In the genomic region with DNA sequence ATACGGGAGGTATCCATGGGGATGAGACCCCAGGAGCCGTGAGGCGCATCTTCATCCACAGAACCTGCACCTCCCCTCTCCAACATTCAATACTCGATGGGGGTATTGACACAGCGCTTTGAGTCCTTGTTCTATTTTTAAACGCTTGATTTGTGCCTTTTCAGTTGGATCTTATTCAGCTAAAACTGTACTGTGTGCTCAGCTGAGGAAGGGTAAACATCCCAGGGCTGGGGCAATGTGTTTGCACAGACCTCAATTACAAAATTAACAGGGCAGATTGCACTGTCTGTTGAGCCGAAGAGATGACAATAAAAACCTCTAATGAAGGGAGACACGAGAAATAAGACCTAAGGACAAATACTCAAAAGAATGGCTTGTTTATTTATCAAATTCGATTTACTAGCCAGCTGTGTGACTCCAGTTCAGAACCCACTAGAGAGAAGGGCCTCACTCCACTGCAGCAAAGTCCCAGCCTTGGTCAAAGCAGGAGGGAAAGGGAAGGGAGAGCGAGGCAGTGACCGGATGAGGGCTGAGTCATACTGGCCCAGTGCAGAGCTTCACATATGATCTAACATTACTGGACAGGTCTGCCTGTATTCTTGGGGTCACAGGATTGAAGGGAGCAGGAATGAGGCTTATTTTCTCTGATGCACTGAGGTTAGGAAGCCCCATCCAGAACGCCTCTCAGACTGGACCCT, we compare ENCODE assay signal across 27 mouse cellular contexts. TPM values are rescaled to one million over a fixed set of nuclear protein-coding genes. Genes with fewer than 3 reads are reported as not detected.
DNase-seq lines count a peak whose midpoint lies in the region; ATAC-seq and TF ChIP-seq lines count a peak whose summit lies in the region.
"Had no signal": no experiment of that assay in that cellular context is flagged by ENCODE, and none has a peak within 500 bp of the region (broad histone marks: within the 10 kb centered on the region; RNA-seq: fewer than 3 reads in every experiment).

No protein-coding gene starts in this region.

- no peak for DNase-seq in embryonic facial prominence, embryonic 10.5 days (ENCODE audit: low spot score)
- DNase-seq in layer of hippocampus, adult 2 months (ENCODE audit: low spot score in 2 of 2) = no peak
- no peak for DNase-seq in layer of hippocampus, postnatal 36 days
- peak; percentile 3 for DNase-seq in lung, postnatal 25 days (ENCODE audit: low spot score)
- no peak for DNase-seq in lung, postnatal 36 days
- no peak for DNase-seq in heart, postnatal 14 days
- DNase-seq: adrenal gland, postnatal 10 days; cerebellum, adult 11-12 months; cerebellum, postnatal 36 days; kidney, adult 18-20 months; kidney, postnatal 25 days; layer of hippocampus, adult 9-11 months; right cerebral cortex, postnatal 25 days; thymus, postnatal 4 days had no signal

- no peak for TF ChIP-seq CTCF in layer of hippocampus, adult 2 months (conservative IDR thresholded peaks at IDR 0.05)

- WGBS in embryonic facial prominence, embryonic 15.5 days = 67% methylated on average over 12 of the region's 12 CpGs
- WGBS in embryonic facial prominence, embryonic 10.5 days = 76% methylated on average over 12 of the region's 12 CpGs
- 55% methylated on average over 12 of the region's 12 CpGs for WGBS in stomach, embryonic 14.5 days

- no peaks in the 10 kb centered on the region for H3K9me3 ChIP-seq in embryonic facial prominence, embryonic 15.5 days (replicated peaks)
- H3K9me3 ChIP-seq in embryonic facial prominence, embryonic 10.5 days = no peaks in the 10 kb centered on the region
- H3K9me3 ChIP-seq in stomach, embryonic 14.5 days (ENCODE audit: control insufficient read depth, low read depth, low read length) = no peaks in the 10 kb centered on the region
- H3K9me3 ChIP-seq: forebrain, embryonic 15.5 days; neural tube, embryonic 15.5 days had no signal

- H3K27ac ChIP-seq in embryonic facial prominence, embryonic 15.5 days (replicated peaks) = 0 out of 2 replicates have a peak overlapping the region, but pooled peaks have one; percentile 4
- no peak overlapping the region for H3K27ac ChIP-seq in embryonic facial prominence, embryonic 10.5 days (replicated peaks)
- peak overlapping the region; percentile 57; the same call in 1 of the 2 replicates for H3K27ac ChIP-seq in layer of hippocampus, adult 2 months
- no peak overlapping the region for H3K27ac ChIP-seq in stomach, embryonic 14.5 days (ENCODE audit: low read length)
- H3K27ac ChIP-seq: forebrain, embryonic 15.5 days; neural tube, embryonic 15.5 days had no signal

- intact Hi-C loops in heart, postnatal 14 days (cut with DNase I) = no loop called here

- no peaks in the 10 kb centered on the region for H3K27me3 ChIP-seq in embryonic facial prominence, embryonic 15.5 days
- H3K27me3 ChIP-seq in embryonic facial prominence, embryonic 10.5 days (replicated peaks; ENCODE audit: low read depth, poor library complexity, severe bottlenecking) = 0 out of 2 replicates have a peak, but pooled peaks cover 5% of the 10 kb centered on the region
- no peaks in the 10 kb centered on the region for H3K27me3 ChIP-seq in stomach, embryonic 14.5 days (ENCODE audit: control insufficient read depth, insufficient read depth, low read length)
- H3K27me3 ChIP-seq: forebrain, embryonic 15.5 days had no signal

- ATAC-seq in embryonic facial prominence, embryonic 15.5 days (ENCODE audit: insufficient number of reproducible peaks, low FRiP score, low TSS enrichment, low read depth) = no peak
- ATAC-seq in stomach, embryonic 14.5 days (ENCODE audit: insufficient number of reproducible peaks, insufficient read depth, low FRiP score, low read depth) = peak; percentile 66; the same call in 1 of the 2 replicates
- ATAC-seq: forebrain, embryonic 15.5 days had no signal

- H3K36me3 ChIP-seq in embryonic facial prominence, embryonic 15.5 days = peaks cover 7% of the 10 kb centered on the region
- peaks cover 17% of the 10 kb centered on the region for H3K36me3 ChIP-seq in embryonic facial prominence, embryonic 10.5 days (replicated peaks)
- H3K36me3 ChIP-seq in stomach, embryonic 14.5 days (ENCODE audit: control insufficient read depth, insufficient read depth, low read length) = peaks cover 1% of the 10 kb centered on the region; the same call in 1 of the 2 replicates

- H3K4me1 ChIP-seq in embryonic facial prominence, embryonic 15.5 days = no peaks in the 10 kb centered on the region
- 0 out of 2 replicates have a peak, but pooled peaks cover 4% of the 10 kb centered on the region for H3K4me1 ChIP-seq in embryonic facial prominence, embryonic 10.5 days
- H3K4me1 ChIP-seq in stomach, embryonic 14.5 days (ENCODE audit: control insufficient read depth, insufficient read depth, low read length) = no peaks in the 10 kb centered on the region
- H3K4me1 ChIP-seq: neural tube, embryonic 15.5 days had no signal

- H3K9ac ChIP-seq in embryonic facial prominence, embryonic 15.5 days = no peak overlapping the region
- no peak overlapping the region for H3K9ac ChIP-seq in stomach, embryonic 14.5 days (replicated peaks; ENCODE audit: low read depth, low read length)
- H3K9ac ChIP-seq: forebrain, embryonic 15.5 days; neural tube, embryonic 15.5 days had no signal

- H3K4me2 ChIP-seq in embryonic facial prominence, embryonic 15.5 days (replicated peaks) = no peak overlapping the region
- H3K4me2 ChIP-seq in stomach, embryonic 14.5 days (replicated peaks; ENCODE audit: low read depth, low read length) = no peak overlapping the region
- H3K4me2 ChIP-seq: forebrain, embryonic 15.5 days; heart, embryonic 11.5 days; neural tube, embryonic 15.5 days had no signal

- H3K4me3 ChIP-seq in embryonic facial prominence, embryonic 15.5 days (replicated peaks) = no peak overlapping the region
- H3K4me3 ChIP-seq in embryonic facial prominence, embryonic 10.5 days = no peak overlapping the region
- H3K4me3 ChIP-seq in layer of hippocampus, adult 2 months = no peak overlapping the region
- no peak overlapping the region for H3K4me3 ChIP-seq in stomach, embryonic 14.5 days (ENCODE audit: low read depth, low read length)
- H3K4me3 ChIP-seq: erythroblast, embryonic 14.5 days; forebrain, embryonic 15.5 days; neural tube, embryonic 15.5 days had no signal

RNA-seq across cellular contexts. Expression of gene Spaca7, which starts 37.1 kb away (rescaled TPM):
- not detected in 2 replicates for polyA plus RNA-seq in embryonic facial prominence, embryonic 15.5 days (2015; fragmentation: Nextera tagmentation; extraction: Ambion mirVana)
- not detected in 2 replicates for polyA plus RNA-seq in embryonic facial prominence, embryonic 10.5 days (2016; fragmentation: Nextera tagmentation; extraction: Ambion mirVana)
- not detected for total RNA-seq in layer of hippocampus, adult 2 months (2021)
- not detected for total RNA-seq in layer of hippocampus, postnatal 36 days (2021)
- not detected in 2 replicates for polyA plus RNA-seq in stomach, embryonic 14.5 days (2014; fragmentation: Nextera tagmentation; extraction: Ambion mirVana)
- not detected for total RNA-seq in heart, postnatal 14 days (2021)
- total RNA-seq: adrenal gland, postnatal 10 days; gastrocnemius, adult 18-20 months; heart, postnatal 25 days; left cerebral cortex, postnatal 14 days; megakaryocyte progenitor cell, adult 5-6 weeks; MEL had no signal
- polyA plus RNA-seq: erythroblast, embryonic 14.5 days; forebrain, embryonic 15.5 days; gonadal fat pad, adult 2 months; heart, embryonic 11.5 days; limb, embryonic 14.5 days; neural tube, embryonic 15.5 days had no signal

Comparison
In these comparisons a context has a peak if more than half of its experiments do, and no peak if none do; other contexts are left out.
1. H3K27ac ChIP-seq: peak in embryonic facial prominence, embryonic 15.5 days (single experiment) and layer of hippocampus, adult 2 months (single experiment); none in embryonic facial prominence, embryonic 10.5 days (single experiment) and stomach, embryonic 14.5 days (single experiment).